Mouse (Mus musculus) lung, postnatal 25 days (tissue): ENCODE measurements at regions not wholly inside any gene's neighbourhood (a gene's known extent, or its start where the extent isn't known, plus 50 kb on each side); places are given as distances from the start of the nearest gene placed in this dataset.
"Not testable (repeated sequence)": the region's sequence is repeated elsewhere in the genome, so short reads cannot be mapped to it uniquely, and the experiment has no call there.

Source experiments
- DNase-seq: peaks from one replicate; pipeline ENCODE4 v3.0.0; 2022; ENCODE audit warnings: low spot score

DNA sequence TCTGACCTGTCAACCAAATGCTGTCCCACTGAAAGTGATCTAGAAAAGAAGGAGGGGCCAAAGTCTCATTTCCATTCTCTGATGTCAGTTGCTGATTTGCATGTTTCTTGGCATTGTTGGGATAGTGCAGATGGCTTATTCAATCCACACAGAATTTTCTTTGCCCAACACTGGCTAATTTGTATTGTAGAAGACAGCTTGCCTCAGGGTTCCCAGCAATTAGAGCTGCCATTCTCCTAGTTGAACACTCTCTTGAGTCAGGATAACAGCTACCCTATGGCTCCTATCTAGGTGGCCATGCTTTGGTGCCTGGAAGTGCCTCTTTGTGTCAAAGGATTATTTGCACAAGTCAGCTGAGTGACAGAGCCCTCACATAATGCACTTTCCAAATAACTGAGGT, 569.0 kb downstream of the Lrriq3 start:
- DNase-seq, result no peak

DNA sequence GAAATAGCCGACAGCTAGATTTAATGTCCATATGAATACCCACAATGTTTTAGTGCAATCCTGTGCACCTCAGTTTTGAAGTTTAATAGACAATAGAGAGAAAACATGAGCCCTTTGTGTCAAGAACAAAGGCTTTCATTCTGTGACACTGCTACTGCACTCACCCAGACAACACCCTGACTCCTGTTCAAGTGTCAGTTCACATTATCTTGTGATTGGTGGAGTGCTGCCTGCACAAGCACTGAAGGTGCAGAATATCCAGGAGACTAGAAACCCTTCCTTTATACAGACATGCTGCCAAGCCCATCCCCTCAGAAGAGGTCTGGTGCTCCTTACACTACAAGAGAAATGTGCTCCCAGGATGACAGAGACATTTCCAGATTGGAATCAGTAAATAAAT, 579.3 kb downstream of the Lrriq3 start:
- DNase-seq, result no peak

DNA sequence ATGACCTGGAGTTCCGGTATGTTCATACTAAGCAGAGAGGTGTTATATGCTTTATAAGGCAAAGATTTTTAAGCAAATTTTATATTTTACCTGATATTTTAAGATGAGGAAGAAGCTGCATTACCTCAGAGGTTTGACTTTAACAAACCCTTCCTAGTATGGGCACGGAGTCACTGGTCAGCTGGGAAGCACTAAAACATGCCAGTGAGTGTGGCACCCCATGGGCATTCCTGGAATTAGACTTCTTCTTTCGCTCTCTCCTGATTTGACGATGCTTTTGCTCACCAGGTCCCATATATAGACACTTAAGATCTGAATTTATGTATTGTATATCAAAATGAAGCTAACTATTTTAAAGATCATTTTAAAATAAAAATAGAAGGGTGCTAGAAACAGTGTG, 587.0 kb downstream of the Lrriq3 start:
- no peak for DNase-seq

DNA sequence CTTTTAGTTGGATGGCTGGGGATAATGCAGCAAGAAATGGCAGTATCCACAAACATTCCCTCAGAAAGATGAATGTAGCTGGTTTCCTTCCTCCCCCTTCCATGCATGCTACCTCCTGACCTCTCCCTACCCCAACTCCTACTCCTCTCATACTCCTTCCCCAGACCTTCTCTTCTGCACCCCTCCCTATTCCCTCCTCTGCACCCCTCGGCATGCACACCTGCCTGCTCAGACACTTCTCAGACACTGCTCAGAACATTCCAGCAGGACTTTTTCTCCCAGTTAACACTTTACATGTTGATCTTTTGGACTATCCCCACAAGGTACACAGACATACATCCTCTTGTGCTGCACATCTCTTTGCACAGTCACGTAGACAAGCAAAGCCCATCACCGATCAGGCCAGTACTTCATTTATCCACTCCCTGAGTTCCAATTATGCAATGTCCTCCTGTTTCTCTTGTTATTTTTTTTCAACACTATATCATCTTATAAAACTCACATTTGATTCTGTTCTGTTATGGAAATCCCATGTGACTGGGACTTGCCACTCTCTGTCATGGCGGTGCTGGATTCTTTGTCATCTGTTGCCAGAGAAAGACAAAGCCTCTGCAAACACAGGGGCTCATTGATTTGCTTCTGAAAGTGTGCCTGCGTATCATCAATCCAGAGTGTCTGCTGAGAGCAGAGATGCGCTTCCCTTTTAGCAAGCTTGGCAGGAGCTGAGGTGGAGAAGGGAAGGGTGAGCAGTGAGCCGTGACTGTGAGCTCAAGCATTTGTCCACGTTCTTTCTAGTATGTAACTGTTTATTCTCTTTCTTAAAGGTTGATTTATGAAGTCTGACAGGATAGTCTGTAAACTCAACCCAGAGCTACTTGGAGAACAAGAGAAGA, 589.9 kb downstream of the Lrriq3 start:
- DNase-seq, result no peak

DNA sequence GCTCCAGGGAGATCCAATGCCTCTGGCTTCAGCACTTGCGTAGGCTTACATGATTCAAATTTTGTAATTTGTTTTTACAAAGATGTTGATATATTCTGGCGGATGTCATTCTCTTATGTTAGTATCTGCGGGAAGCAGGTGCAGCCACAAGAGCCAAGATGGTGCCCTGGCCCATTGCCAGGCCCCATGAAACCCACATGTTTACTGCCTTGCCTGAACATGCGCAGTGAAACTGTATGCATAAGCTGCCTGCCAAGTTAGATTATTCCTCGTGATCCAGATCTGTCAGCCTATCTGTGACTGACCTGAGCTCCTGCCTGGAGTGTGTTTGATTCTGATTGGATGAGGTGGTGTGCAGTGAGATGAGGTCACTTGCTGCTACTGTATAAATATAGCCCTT, 595.1 kb downstream of the Lrriq3 start:
- no peak for DNase-seq

DNA sequence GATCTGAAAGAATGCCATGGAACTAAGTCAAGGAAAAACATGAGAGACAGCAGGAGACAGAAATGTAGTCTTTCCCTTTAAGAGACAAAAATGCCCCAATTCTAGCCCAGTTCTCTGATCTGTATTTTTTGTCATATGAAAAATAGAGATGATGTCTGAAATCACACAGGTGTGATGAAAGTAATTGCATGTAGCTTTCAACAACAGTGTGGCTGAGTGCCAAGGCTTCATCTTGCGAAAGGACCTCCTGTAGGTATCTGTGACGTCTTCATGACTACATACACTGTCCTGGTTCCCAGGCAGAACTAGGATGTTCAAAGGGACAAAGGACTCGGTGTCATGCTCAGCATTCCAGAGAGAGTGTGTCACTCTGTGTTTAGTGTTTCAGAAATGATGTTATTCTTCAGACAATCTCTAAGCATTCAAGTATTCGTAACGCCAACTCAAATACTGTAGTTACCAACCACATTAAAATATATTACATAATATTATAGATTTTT, 629.8 kb downstream of the Lrriq3 start:
- no peak for DNase-seq

DNA sequence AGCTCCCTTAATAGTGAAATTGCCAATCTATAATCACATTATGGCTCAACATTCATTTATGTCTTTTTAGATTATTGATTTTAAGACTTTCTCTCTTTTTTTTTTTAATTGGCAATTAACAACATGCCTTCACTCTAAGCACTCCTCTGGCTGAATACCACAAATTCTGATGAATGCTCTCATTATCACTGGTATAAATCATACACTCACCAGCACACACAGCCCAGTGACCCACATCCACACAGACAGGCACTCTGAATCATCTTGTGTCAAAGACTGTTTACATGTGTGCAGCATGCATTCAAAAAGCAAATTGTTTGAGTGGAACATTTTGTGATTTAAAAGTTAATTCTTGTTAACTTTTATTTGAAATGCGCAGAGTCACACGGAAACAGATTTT, 649.2 kb downstream of the Lrriq3 start:
- no peak for DNase-seq

DNA sequence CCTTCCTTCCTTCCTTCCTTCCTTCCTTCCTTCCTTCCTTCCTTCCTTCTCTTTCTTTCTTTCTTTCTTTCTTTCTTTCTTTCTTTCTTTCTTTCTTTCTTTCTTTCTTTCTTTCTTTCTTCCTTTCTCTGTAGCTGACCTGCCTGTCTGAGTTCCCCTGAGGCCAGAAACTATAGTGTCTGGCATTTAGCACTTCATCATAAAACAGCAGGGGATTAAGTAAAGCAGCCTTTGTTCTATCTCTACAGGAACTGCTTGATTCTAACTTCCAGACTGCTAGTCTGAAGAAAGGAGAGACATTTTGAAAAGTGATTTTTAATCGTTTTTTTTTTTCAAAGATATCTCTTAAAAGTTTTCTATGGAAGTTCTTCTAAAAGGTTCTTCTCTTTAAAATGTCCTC, 653.4 kb downstream of the Lrriq3 start:
- DNase-seq, result not testable (repeated sequence)

DNA sequence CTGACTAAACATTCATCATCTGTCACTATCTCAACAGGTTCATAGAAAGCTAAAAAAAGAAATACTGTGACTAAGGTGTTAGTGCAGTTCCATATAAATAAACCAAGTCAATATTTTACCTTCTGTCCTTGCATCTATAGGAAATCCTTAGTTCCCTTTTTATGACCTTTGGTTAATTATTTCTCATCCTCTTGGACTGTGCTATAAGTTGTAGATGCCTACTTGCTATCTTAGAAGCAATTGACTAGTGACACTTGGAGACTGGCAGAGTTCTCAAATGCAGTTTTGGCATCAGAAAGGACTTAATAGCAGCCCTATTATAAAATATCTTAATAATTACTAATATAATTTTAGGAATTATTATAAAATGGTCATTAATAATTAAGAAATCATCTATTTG, 654.3 kb downstream of the Lrriq3 start:
- DNase-seq, result no peak

DNA sequence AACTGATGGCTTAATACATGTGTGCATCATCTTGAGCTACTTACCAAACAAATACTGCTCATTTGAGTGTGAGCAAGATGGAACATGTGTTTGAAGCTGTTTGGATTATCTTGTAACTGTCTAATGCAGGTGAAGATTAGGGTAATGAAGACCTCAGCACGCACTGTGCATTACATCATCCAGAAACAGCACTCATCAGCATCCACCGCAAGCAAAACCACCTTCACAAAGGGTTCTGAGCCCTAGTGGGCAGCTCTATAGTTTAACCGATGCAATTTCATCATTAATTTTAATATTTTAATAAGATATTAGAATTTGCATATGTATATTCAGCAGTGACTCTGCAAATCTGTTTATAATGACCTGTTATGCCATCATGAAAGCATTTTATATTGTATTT, 664.1 kb downstream of the Lrriq3 start:
- DNase-seq, result no peak

DNA sequence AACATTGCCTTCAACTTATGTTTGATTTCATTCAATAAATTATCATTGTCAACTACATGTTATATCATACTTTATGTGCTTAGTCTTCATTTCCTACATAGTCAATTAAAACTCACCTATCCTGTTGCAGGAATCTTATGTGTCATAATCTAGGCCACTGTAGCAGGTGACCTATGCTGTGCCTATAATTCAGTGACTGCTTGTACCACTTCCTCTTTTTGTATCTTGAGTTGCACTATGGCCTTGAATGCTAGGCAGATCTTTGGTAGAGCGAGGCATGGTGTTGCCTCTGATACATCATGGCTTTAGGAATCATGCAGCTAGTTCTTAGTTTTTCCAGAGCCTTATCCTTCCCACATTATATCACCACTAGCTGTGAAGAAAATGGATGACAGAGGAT, 682.8 kb downstream of the Lrriq3 start:
- DNase-seq, result no peak

DNA sequence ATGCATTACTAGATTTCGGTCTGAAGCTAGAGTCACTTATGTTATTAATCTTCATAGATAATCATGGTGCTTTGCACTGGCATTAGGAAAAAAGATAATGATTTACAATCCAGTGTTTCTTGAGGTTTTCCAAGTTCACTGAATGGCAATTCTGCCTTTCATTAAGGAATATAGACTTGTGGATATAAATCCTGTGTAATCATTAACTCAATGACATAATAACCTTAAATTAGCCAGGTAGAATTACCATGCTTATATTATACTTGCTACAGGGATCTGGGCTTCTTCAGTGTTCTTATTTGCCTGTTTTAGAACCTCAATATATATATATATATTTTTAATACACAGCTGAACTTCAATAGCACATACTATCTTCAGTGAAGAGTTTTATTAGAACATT, 683.8 kb downstream of the Lrriq3 start:
- DNase-seq, result no peak

DNA sequence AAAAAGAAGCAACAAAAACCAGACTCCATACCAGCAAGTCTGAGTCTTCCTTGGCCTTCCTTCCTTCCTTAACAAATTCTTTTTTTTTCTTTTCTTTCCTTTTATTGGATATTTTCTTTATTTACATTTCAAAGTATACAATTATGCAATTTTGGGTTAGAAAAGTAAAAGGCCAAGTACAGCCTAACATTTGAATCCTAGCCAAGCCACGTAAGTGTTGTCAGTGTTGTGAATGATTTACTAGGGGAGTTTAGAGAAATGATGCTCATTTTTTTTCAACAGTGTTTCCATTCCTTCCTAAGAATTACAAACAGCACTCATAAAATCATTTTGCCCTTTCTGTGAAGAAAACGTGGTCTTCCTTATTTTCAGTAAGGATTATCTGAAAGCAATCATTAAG, 722.5 kb downstream of the Lrriq3 start:
- DNase-seq, result no peak

DNA sequence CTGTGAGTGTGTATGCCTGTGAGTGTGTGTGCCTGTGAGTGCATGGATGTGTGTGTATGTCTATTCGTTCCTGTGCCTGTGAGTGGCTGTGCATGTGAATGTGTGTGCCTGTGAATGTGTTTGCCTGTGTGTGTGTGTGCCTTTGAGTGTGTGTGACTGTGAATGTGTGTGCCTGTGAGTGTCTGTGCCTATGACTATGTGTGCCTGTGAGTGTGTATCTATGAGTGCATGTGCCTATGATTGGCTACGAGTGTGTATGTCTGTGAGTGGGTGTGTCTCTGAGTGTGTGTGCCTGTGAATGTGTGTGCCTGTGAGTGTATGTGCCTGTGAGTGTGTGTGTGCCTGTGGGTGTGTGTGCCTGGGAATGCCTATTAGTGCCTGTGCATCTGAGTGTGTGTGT, 731.6 kb downstream of the Lrriq3 start:
- no peak for DNase-seq

DNA sequence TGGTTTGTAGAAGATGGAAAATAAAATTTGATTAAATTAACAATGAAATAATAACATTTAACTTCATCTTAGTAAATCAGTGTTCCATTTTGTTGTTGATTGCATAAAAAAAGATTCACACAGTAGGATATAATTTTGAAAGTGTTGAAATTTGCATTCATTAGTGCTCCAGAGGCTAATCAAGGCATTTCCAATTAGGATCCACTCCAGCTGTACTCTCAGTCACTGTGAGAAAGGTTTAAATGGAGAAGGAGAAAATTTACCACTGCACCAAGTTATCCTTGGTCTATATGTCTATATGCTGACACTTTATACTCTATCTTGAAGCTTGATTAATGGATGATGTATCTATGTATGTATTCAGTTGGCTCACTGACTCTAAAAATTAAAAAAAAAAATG, 695.3 kb upstream of the Negr1 start:
- no peak for DNase-seq

DNA sequence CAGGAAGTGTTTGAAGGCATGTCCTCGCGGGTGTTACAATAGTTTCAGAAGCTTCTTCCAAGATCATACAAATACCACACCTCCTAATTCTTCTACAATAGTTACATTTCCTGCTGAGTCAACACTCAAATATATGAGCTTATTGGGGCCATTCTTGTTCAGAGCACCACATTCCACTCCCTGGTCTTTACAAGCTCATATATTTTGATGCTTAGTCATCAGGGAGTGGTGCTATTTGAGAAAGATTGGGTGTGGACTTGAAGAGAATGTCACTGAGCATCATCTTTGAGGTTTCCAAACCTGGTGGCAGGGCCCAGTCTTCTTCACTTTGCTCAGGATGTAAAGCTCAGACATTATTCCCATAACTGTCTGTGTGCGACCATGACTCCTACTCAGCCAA, 685.9 kb upstream of the Negr1 start:
- no peak for DNase-seq

DNA sequence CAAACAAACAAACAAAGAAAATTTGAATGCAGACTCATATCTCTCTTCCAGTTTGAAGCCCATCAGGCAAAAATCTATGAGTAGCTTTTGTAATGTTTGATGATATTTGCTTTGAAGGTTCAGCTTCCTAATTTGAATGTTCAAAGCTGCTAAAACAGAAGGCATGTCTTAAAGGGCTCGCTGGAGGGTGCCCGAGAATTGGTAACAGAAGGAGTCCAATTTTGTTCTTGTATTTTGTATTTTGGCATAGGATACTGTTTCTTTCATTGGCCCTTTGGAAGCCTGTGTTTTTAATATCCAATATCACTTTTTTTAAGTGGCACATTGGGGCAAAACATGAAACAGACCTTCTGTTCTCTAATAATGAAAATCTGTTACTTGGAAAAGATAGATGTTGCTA, 683.2 kb upstream of the Negr1 start:
- DNase-seq, result no peak

DNA sequence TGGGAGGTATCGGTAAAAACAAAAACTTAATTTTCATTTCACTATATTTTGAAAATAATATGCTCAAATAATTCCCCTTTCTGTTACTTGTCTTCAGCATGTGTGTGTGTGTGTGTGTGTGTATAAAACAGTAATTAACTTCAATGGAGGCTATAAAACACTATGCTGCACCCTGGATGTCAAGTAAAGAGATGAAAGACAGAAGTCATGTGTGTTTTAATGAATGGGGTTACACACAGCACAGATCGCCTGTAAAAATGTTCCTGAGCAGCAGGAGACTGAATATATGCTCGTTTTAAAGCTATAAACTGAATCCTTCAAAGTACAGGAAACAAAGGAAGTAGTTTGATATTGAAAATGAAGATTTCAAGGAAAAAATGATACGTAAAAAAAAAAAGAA, 680.9 kb upstream of the Negr1 start:
- no peak for DNase-seq

DNA sequence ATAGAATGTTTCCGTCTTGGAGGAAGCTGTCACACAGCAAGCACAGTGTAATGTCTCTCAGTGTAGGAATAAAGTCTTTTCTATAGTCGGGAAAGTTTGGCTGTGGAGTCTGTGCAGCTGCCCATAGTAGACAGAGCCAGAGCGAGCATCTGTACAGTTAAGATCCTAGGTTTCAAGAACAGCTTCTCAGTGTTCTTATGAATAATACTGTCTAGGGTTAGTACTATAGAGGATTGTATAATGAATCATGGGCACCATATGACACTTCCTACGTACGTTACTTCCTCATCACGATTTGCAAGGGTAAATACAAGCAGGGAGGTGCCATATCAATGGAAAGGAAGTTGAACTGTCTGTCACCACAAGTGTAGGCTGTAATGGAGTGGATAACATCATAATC, 645.6 kb upstream of the Negr1 start:
- DNase-seq, result no peak

DNA sequence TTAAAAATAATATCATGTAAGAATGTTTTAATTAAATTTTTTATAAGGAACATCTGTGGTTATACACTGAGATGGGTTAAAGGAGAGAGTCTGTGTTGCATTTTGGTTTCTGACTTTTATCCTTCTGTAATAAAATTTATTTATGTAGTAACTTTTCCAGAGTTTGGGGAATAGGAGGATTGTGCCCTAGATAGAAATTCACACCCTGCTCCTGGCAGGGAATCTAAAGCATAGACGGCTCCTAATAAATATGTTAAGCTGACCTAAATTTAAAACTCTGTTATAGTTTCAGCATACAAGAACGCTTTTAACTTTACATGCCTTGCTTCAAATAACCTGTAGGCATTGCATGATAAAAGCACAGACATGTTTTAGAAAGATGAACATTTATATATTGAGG, 618.7 kb upstream of the Negr1 start:
- DNase-seq, result no peak

DNA sequence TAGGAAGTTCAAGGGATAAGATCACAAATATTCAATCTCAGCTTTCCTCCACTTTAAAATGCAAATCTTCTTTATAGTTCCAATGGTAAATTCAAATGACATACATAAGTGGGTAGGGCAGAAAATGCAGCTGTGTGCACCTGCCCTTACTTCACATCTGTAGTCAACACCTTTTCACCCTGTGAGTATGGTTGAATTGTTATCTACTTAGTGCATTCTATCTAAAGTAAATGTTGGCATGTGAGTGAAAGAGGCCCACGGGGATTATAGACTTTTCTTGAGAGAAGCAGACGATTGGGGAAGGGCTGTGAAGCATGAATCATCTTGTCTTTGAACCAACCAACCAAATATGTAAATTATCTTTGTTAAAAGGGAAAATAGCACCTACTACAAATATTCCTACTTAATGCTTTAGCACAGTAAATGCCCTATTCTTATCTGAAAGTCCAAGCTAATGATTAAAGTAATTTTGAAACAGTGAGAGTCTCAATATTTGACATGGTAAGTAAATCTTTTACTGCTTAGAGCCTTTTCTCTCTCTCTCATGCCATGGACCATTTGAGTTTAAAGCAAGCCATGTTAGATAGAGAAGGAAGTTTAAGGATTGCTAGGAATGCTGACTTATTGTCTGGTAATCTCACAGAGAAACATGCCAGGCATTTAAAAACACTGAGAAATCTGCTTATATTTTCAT, 617.4 kb upstream of the Negr1 start:
- DNase-seq, result no peak

DNA sequence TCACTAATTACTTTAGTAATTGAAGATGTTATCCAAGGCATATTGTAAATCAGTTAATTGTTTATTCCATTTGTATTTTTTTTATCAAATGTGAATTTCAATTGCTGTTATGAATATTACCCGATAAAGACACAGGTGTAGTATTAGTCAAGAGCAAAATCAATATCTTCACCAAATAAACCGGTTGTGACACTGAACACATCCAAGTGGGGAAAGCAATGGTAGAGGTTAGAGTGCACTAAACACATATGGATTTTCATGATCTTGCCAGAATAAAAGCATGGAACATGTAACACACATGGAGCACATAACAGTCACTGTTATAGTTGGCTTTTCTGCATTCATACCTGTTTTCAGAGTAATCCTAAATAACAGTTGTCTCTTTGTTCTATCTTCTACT, 616.4 kb upstream of the Negr1 start:
- DNase-seq, result no peak

DNA sequence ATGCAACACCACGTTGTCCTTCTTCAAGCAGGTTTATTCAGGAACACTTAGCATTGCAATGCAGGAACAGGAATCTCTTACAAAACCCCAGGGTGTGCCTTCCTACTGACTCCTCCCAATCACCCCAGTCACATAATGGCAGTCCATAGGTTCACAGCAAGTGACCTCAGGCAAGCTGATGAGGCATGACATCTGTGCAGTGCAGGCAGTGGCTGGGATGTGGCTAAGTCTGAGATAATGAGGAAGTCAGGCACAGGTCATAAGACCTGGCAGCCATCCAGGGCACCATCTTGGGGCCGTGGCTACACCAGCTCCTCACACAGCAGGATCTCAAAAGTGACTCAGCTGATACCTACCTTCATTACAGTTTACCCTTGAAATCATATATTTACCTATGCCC, 599.1 kb upstream of the Negr1 start:
- DNase-seq, result not testable (repeated sequence)

DNA sequence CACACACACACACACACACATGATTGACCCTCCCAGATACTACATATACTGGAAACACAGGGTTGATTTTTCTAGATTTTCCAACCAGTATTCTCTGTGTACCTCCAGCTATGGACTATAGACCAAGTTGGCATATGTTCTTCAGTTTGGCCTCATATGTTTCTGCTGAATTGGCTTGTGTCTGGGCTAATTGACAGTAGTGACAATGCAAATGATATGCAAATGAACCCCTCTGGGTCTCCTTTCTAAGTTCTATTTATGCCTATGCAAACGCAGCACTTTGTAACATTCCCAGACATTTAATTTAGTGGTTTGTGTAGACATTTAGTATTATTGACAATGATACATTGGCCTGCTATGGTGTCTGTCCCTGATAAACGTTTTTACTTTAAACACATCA, 582.0 kb upstream of the Negr1 start:
- no peak for DNase-seq
